Mouse (Mus musculus): ENCODE measurements at regions not wholly inside any gene's neighbourhood (a gene's known extent, or its start where the extent isn't known, plus 50 kb on each side); places are given as distances from the start of the nearest gene placed in this dataset.

DNA sequence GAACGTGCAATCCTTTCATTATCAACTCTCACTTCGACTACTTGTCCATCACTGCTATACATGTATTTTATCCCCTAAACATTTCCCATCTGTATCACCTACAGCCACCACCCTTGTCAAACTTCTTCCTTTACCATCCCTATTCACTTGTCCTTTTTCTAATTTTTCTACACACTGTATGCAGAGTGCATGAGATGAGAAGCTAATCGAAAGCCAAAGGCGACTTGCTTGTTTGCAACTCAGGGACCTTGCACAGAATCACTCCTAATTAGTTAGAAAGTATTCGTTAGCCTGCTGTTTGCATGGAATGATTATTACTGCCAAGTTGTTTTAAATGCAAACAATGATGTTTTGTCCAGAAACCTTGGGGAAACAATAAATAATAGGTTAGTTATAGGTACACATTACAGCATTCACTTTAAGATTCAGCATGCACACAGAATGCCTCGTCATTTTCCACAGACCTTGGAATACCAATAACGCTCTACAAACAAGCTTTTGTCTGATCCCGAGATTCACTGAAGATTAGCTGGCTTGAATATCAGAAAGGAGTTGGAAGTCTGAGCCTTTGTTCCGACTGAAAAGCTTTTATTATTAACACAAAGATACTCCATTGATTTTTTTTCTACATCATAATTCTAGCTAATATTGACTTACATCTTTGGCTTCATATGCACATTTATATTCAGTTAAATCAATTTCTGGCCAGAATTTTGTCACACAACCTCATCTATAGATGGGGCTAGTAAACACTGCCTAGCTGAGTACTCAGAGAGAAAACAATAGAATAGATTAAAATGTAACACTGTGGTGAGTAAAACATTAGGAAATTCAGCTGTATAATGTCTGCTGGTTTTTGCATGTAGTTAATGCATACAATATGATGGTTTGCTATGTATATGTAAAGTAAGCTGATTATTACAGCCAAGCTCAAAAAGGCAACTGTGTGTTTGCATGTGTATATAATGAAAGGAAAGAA lies 130.4 kb upstream of the Cxadr start:
- Histone ChIP-seq H3K4me2 (ENCODE audit: low read depth) (no peak overlapping the region), H3K9ac (replicated peaks) (no peak overlapping the region), H3K9me3 (ENCODE audit: control insufficient read depth, low read length) (no peaks in the 10 kb centered on the region), H3K36me3 (replicated peaks; ENCODE audit: control insufficient read depth, insufficient read depth, low read depth) (no peaks in the 10 kb centered on the region), H3K4me3 (ENCODE audit: insufficient read depth in 1 of 2, low read depth in 2 of 2, low read length in 2 of 2) (no peak overlapping the region), H3K4me1 (replicated peaks; ENCODE audit: control insufficient read depth in 2 of 2, insufficient read depth in 2 of 2, low read length in 1 of 2) (no peaks in the 10 kb centered on the region), H3K27me3 (ENCODE audit: control insufficient read depth, insufficient read depth, low read length) (no peaks in the 10 kb centered on the region), H3K27ac (no peak overlapping the region)
- ATAC-seq (ENCODE audit: insufficient read depth) (no peak), DNase-seq (ENCODE audit: low read depth in 3 of 3, low spot score in 3 of 3) (no peak)
- TF ChIP-seq CTCF (IDR thresholded peaks at IDR 0.05; ENCODE audit: low read depth), result no peak
- WGBS (ENCODE audit: insufficient replicate concordance), result 58% methylated on average over 9 of the region's 9 CpGs

DNA sequence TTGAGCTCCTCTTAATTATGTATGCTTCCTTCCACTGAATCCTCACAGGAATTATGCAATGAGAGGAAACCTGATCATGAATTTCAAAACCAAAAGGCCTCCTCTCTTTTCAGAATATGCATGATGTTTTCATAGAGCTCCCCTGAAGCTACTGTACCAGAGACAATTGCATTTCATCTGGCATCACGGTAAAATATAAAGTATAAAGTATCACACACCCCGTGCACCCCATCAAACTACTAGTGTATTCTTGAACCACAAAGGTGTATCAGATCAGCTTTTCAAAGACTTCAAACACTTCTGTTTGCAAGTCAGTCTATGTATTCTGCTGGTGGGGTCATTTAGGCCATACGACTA lies 144.4 kb upstream of the Cxadr start:
- DNase-seq (ENCODE audit: low read depth in 3 of 3, low spot score in 3 of 3) (no peak), ATAC-seq (ENCODE audit: insufficient read depth) (no peak)
- Histone ChIP-seq H3K36me3 (replicated peaks; ENCODE audit: control insufficient read depth, insufficient read depth, low read depth) (no peaks in the 10 kb centered on the region), H3K4me1 (replicated peaks; ENCODE audit: control insufficient read depth in 2 of 2, insufficient read depth in 2 of 2, low read length in 1 of 2) (no peaks in the 10 kb centered on the region), H3K27ac (no peak overlapping the region), H3K9me3 (ENCODE audit: control insufficient read depth, low read length) (no peaks in the 10 kb centered on the region), H3K4me2 (ENCODE audit: low read depth) (no peak overlapping the region), H3K4me3 (ENCODE audit: insufficient read depth in 1 of 2, low read depth in 2 of 2, low read length in 2 of 2) (no peak overlapping the region), H3K27me3 (ENCODE audit: control insufficient read depth, insufficient read depth, low read length) (no peaks in the 10 kb centered on the region), H3K9ac (replicated peaks) (no peak overlapping the region)
- 66% methylated on average over 3 of the region's 3 CpGs for whole genome bisulfite sequencing (ENCODE audit: insufficient replicate concordance)
- TF ChIP-seq EP300 (IDR thresholded peaks at IDR 0.05; ENCODE audit: low read depth) (no peak), CTCF (IDR thresholded peaks at IDR 0.05; ENCODE audit: low read depth) (no peak)

DNA sequence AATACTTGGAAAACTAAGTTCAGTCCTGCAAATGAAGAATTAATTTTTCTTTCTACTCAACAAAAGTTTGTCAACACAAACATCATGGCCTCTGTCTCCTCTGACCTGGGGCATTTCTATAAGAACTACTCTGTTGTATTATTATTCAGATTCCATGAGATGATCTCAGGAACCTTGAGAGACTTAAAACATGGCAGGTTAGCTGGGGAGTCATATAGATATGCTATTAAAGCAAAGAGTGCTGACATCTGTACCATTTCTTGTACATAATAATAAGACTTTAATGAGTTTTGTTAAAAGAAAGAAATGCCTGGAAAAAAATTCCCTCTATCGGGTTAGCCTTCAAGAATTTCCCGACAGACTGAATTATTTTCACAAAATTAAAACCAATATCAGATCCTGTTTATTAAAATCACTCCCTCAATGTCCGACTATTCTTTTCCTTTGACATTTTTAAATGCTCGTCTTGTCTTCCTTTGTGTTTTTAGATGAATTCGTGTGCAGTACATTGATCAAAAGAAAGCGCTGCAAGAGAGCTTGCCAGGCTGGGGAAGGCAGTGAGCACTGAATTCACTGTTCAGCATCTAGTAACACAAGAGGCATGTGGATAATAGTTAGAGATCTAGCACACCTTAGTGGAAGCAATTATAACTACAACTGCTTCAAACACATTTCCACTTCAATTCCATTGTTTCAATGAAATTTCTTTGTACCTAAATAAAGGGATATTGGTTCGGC lies 145.0 kb upstream of the Cxadr start:
- Histone ChIP-seq H3K27ac (no peak overlapping the region), H3K27me3 (ENCODE audit: control insufficient read depth, insufficient read depth, low read length) (no peaks in the 10 kb centered on the region), H3K9ac (replicated peaks) (no peak overlapping the region), H3K9me3 (ENCODE audit: control insufficient read depth, low read length) (no peaks in the 10 kb centered on the region), H3K4me3 (ENCODE audit: insufficient read depth in 1 of 2, low read depth in 2 of 2, low read length in 2 of 2) (no peak overlapping the region), H3K4me2 (ENCODE audit: low read depth) (no peak overlapping the region), H3K36me3 (replicated peaks; ENCODE audit: control insufficient read depth, insufficient read depth, low read depth) (no peaks in the 10 kb centered on the region), H3K4me1 (replicated peaks; ENCODE audit: control insufficient read depth in 2 of 2, insufficient read depth in 2 of 2, low read length in 1 of 2) (no peaks in the 10 kb centered on the region)
- 51% methylated on average over 7 of the region's 7 CpGs for WGBS (ENCODE audit: insufficient replicate concordance)
- ATAC-seq (ENCODE audit: insufficient read depth), result no peak
- no peak for DNase-seq (ENCODE audit: low read depth in 3 of 3, low spot score in 3 of 3)
- TF ChIP-seq CTCF (IDR thresholded peaks at IDR 0.05; ENCODE audit: low read depth), result no peak
- TF ChIP-seq EP300 (IDR thresholded peaks at IDR 0.05; ENCODE audit: low read depth), result no peak

DNA sequence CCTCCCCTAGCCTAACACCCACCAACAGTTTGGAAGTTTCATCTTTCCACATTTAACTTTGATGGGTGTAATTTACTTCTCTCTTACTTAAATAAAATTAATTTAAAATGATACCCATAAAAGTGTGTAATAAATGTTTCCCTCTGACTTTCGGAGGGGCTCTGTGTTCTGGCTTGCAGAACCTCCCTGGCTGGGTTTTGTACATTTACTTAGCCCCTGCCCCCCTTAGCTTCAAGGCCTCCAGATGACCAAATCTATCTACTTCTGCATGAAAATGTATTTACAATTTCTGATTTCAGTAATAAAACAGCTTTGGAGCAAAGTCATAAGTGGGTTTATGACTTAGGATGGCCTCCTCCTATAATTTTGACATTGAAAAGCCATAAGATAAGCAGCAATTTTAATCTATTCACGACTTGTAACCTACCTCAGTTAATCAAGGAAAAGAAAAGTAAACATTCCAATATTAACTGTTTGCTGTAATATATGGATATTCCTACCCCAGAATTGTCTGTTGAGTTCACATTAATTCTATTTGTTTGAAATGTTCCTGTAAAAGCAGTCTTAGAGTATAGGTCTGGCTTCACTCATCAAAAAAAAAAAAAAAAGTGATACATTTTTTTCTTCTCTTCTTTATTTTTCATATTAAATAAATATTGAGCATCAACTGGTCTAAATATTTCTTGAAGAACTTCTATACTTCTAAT lies 147.2 kb upstream of the Cxadr start:
- TF ChIP-seq EP300 (IDR thresholded peaks at IDR 0.05; ENCODE audit: low read depth) (no peak), CTCF (IDR thresholded peaks at IDR 0.05; ENCODE audit: low read depth) (no peak)
- Histone ChIP-seq H3K9ac (replicated peaks) (no peak overlapping the region), H3K4me2 (ENCODE audit: low read depth) (no peak overlapping the region), H3K4me3 (ENCODE audit: insufficient read depth in 1 of 2, low read depth in 2 of 2, low read length in 2 of 2) (no peak overlapping the region), H3K4me1 (replicated peaks; ENCODE audit: control insufficient read depth in 2 of 2, insufficient read depth in 2 of 2, low read length in 1 of 2) (no peaks in the 10 kb centered on the region), H3K36me3 (replicated peaks; ENCODE audit: control insufficient read depth, insufficient read depth, low read depth) (no peaks in the 10 kb centered on the region), H3K27me3 (ENCODE audit: control insufficient read depth, insufficient read depth, low read length) (no peaks in the 10 kb centered on the region), H3K9me3 (ENCODE audit: control insufficient read depth, low read length) (no peaks in the 10 kb centered on the region), H3K27ac (no peak overlapping the region)
- 41% methylated on average over 2 of the region's 2 CpGs for WGBS (ENCODE audit: insufficient replicate concordance)
- DNase-seq (ENCODE audit: low read depth in 3 of 3, low spot score in 3 of 3) (no peak), ATAC-seq (ENCODE audit: insufficient read depth) (no peak)

DNA sequence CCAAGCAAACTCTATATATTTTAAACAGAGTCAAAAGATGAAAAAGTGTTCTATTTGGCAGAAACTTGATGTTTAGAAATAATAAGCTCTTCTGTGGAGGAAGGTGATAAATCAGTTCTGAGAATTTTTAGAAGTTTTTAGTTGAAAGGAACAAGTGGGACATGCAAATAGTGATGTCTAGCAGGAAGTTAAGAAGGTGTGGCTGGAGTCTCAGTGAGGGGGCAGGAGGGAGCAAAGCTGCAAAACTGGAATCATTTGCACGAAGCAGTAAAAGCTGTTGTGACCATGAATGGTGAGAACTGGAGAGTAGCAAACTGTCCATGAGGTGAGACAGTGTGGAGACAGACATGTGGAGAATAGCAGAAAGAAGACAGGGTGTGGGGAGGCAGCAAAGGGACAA lies 157.1 kb upstream of the Cxadr start:
- H3K4me2 ChIP-seq (ENCODE audit: low read depth), result no peak overlapping the region
- no peak for ATAC-seq (ENCODE audit: insufficient read depth)
- H3K4me3 ChIP-seq (ENCODE audit: insufficient read depth in 1 of 2, low read depth in 2 of 2, low read length in 2 of 2), result no peak overlapping the region
- no peak overlapping the region for H3K27ac ChIP-seq
- no peaks in the 10 kb centered on the region for H3K36me3 ChIP-seq (replicated peaks; ENCODE audit: control insufficient read depth, insufficient read depth, low read depth)
- no peaks in the 10 kb centered on the region for H3K9me3 ChIP-seq (ENCODE audit: control insufficient read depth, low read length)
- H3K4me1 ChIP-seq (replicated peaks; ENCODE audit: control insufficient read depth in 2 of 2, insufficient read depth in 2 of 2, low read length in 1 of 2), result no peaks in the 10 kb centered on the region
- DNase-seq (ENCODE audit: low read depth in 3 of 3, low spot score in 3 of 3), result no peak
- no peaks in the 10 kb centered on the region for H3K27me3 ChIP-seq (ENCODE audit: control insufficient read depth, insufficient read depth, low read length)
- H3K9ac ChIP-seq (replicated peaks), result no peak overlapping the region
- TF ChIP-seq CTCF (IDR thresholded peaks at IDR 0.05; ENCODE audit: low read depth) (no peak), EP300 (IDR thresholded peaks at IDR 0.05; ENCODE audit: low read depth) (no peak)
- 48% methylated on average over 1 of the region's 1 CpGs for WGBS (ENCODE audit: insufficient replicate concordance)

Measured in liver, embryonic 14.5 days (tissue).